Mouse (Mus musculus) spleen, embryonic (tissue): Measurements from ENCODE around the gene Aarsd1.

ENCODE experiments used
- CTCF ChIA-PET: fragments of 350-600 bp; sonication (Branson Sonifier 250); formaldehyde crosslinking; loops from one replicate; lab custom pipeline; 2022; lab: Charles Lee

Gene Aarsd1

DNA sequence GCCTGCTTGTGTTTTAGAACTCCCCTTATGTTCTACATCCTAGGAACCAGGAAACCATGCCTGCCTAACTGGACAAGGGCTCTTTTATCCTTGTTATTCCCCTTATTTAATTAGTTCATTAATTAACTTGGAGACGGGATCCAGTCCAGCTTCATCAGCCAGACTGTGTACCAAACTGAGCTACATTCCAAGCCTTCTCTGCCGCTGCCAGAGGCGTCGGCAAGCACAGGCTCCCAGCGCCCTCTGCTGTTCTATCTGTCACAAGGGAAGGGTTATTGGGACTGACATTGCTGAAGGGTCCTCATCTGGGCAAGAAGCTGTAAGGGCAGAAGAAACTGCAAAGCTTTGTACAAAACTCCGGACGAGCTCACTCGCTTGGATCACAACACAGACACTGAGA lies 22.3 kb downstream of the Aarsd1 start:
- CTCF ChIA-PET = interaction anchor here (0.6 kb wide), 1 partner anchor 14 kb away, joined by 6 read pairs; no protein-coding TSS in a partner anchor

DNA sequence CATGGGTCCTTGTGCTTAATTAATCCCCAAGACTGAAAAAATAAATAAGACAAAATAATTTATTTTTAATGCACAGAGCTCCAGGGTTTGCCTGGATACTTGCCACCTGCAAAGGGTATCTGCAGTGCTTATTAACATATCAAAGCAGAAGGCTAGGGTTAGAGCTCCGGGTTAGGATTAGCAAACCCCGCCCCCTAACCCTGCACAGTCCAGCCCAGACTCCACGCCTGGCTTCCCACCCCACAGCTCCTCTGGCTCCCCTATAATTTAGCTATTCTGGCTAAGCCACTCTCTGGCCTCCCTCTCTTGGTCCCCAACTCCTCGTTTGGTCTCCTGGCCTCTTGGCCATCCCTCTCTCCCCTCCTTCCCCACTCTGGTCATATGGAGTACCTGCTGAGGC lies 35.6 kb downstream of the Aarsd1 start:
- CTCF ChIA-PET = interaction anchor here (0.5 kb wide), 1 partner anchor 1076 kb away, joined by 3 read pairs; no protein-coding TSS in a partner anchor

DNA sequence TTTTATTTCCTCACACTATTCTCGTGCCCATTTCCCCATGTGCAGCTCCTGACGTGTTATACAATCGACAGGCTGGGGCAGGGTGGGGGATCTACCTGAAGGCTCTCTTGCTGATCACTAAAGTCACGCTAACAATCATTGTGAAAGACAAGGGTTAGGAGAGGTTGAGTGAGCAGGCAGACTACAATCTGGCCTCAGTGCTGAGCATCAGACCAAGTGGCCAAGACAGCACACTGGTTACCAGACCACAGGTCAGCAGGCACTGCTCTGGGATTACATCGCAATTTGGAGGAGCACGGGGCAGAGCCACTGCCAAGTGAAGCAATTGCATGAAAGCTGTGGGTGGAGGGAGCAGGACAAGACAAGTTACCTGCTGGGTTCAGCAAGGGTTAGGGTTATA lies 38.5 kb downstream of the Aarsd1 start:
- CTCF ChIA-PET = no interaction called here

DNA sequence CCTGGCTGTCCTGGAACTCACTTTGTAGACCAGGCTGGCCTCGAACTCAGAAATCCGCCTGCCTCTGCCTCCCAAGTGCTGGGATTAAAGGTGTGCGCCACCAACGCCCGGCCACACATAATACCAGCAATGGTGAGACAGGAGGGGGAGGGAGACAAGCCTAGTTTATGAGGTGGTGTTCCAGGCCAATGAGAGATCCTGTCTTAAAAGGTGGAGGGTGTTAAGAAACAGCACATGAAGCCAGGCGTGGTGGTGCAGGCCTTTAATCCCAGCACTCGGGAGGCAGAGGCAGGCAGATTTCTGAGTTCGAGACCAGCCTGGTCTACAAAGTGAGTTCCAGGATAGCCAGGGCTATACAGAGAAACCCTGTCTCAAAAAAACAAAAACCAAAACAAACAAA lies 39.2 kb downstream of the Aarsd1 start:
- CTCF ChIA-PET = interaction anchor here (0.6 kb wide), 1 partner anchor 787 kb away, joined by 7 read pairs; no protein-coding TSS in a partner anchor

DNA sequence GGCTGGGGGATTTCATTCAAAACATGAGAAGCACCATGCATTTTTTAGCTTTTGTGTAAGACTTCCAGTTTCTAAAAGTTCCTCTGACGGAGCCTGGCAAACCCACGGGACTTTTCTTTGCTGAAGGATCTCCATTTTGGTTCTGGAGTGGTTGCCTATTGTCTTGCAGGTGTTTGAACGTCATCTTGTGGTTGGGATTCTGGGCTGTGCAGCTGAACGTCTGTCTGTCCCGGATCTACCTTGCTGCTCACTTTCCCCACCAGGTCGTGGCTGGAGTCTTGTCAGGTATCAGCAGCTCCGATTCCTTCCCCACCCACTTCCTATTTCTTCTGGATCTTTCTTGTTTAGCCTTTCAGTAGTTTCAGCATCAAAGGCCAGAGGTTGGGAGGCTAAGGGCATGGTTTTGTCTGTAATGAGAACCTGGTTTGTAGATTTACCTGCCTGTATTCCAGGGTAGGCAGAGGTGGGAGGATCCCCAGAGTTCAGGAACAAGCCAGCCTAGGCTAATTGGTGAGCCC lies 42.9 kb downstream of the Aarsd1 start:
- CTCF ChIA-PET = no interaction called here

DNA sequence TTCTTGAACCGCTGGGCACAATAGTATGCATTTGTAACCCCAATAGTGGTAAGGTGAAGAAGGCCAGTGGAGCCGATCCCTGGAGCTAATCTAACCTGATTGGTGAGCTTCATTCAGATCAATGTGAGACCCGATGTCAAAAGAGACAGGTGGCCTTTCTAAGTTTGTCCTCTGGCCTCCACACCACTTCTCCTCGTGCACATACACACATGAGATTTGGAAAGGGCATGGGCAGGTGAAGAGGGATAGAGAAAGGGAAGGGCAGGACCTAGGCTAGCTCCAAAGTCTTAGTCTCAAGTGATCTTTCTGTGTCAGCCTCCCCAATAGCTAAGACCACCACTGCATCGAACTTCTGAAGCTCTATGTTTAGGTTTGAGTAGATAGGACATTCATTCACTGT lies 47.3 kb downstream of the Aarsd1 start:
- CTCF ChIA-PET = no interaction called here

DNA sequence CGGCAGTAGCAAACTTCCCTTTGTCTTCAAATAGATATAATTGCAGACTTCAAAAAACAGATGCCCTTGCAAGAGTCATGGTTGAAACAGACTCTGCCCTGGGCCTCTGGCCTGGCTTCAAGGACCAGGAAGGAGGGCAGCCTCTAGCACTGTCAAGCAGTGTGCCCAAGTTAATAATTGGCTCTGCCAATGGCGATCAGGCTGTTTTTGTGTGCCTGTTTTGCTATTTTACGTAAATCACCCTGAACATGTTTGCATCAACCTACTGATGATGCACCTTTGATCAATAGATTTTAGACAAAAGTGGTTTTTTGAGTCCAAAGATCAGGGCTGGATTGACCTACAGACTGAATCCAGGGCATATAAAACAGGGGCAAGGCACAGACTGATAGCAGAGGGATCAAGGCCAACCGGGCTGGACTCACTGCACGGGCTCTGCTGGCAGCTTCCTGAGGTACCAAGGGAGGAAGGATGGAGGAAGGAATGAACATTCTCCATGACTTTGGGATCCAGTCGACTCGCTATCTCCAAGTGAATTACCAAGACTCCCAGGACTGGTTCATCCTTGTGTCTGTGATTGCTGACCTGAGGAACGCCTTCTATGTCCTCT lies 50.0 kb downstream of the Aarsd1 start, which contains the start of gene G6pc:
Gene G6pc, plus strand, starts transcription at position 236 of the 610 bp plus-strand sequence.
- CTCF ChIA-PET = no interaction called here

DNA sequence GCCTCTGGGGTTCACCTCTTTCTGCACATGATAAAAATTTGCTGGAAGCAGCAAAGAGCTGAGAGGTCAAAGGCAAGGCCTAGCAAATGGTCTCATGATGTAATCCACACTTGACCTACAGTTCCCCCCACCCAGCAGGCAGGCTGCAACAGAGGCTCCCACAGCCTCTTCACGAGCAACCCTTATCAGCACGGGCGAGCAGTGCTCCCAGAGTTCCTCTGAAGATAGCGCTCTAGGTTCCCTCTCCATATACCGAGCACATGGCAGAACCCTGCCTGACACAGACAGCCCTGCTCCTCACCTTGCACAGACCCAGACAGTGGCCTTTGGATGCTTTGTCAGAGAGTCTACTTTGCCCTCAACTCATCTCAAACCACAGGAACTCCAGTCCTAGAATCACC lies 52.9 kb downstream of the Aarsd1 start:
- CTCF ChIA-PET = interaction anchor here (0.6 kb wide), 1 partner anchor 356 kb away, joined by 16 read pairs; no protein-coding TSS in a partner anchor

DNA sequence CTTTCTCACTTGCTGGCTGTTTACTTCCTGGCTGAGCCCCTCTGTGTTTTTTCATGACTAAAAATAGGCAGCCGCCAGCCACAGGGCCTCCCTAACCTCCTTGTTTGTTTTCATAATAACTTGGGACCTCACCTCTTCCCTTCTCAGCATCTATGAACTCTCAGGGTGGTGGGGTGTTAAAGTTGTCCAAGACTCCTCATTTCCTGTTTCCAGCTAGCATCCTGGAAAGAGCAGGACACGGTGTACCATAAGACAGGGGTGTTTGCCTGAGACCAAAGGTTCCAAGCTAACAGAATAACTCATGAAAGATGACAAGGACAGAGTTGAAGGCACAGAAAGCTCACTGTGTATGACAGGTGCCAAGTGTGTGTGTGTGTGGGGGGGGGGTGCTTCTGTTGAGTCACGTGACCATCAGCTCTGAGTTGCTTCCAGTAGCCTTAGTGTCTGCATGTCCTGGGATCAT lies 56.7 kb downstream of the Aarsd1 start:
- CTCF ChIA-PET = interaction anchor here (0.6 kb wide), 1 partner anchor 469 kb away, joined by 3 read pairs; no protein-coding TSS in a partner anchor

DNA sequence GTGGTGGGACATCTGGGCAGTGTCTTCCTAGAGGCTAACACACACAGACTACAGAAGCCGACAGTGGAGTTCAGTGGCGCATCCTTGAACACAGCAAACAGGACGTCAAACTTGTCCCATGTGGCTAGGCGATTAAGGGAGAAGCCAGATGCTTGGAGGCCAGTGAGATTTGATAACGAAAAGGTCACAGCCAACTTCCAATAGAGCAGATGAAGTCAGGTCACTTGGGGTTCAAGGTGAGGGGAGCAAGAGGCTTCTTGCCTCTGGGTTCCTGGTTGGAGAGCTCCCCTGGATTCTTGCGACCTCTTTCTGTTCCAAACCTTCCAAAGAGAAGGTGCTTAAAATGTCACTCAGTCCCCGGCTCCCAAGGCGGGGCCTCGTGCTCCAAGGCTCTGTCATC lies 57.6 kb downstream of the Aarsd1 start:
- CTCF ChIA-PET = no interaction called here

DNA sequence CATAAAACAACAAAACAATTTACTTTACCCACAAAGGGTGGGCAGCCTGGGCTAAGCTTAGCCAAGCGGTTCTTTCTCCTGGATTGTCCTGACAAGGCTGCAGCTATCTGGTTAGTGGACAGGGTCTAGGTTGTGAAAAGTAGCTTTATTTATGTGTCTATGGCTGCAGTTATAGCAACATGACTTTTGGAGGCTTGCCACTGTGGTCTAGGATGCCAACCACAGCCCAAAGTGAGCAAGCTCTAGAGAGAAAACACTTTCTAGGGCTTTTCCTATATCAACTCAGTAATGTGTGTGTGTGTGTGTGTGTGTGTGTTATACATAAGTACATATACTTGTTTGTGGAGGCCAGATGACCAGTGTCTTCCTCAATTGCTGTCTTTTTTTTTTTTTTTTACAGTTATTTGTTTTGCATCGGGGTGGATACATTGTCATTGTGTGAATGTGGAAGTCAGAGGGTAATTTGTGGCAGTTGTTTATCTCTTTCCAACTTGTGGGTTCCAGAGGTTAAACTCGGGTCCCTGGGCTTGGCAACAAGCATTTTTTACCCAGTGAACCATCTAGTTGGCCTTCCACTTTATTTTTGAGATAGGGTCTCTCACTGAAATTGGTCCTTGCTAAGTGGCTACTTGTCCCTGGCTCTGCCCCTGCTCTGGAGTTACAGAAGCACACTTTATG lies 59.8 kb downstream of the Aarsd1 start:
- CTCF ChIA-PET = no interaction called here
